Mouse (Mus musculus) lung, postnatal 25 days (tissue): Measurements from ENCODE around the gene Fau.

ENCODE experiments used
- DNase-seq: peaks from one replicate; pipeline ENCODE4 v3.0.0; 2022; ENCODE audit warnings: low spot score

The Fau gene

GRCm38 (mm10) chr19:6045366-6046293 is 12.0 kb upstream of the Fau start:
- peak; percentile 53 for DNase-seq

GRCm38 (mm10) chr19:6046294-6047153 is 11.1 kb upstream of the Fau start, which contains the start of gene Syvn1:
Gene Syvn1 (plus strand): TSS chr19:6046576.
- peak; percentile 96 for DNase-seq

GRCm38 (mm10) chr19:6047154-6047898 is 10.3 kb upstream of the Fau start:
- DNase-seq: no peak

GRCm38 (mm10) chr19:6047899-6048166 is 9.8 kb upstream of the Fau start:
- DNase-seq: no peak

- DNase-seq: no peak
Measured at GRCm38 (mm10) chr19:6048681-6049410, 8.8 kb upstream of the Fau start.

GRCm38 (mm10) chr19:6052516-6052915 is 5.1 kb upstream of the Fau start:
- DNase-seq: no peak

GRCm38 (mm10) chr19:6054296-6054695 is 3.3 kb upstream of the Fau start:
- no peak for DNase-seq

- no peak for DNase-seq
Measured at GRCm38 (mm10) chr19:6056696-6057095, 948 bp upstream of the Fau start.

- DNase-seq: no peak
Measured at GRCm38 (mm10) chr19:6058513-6058912, 869 bp downstream of the Fau start.

GRCm38 (mm10) chr19:6058966-6059365 is 1.3 kb downstream of the Fau start:
- no peak for DNase-seq

- peak; percentile 97 for DNase-seq
Measured at GRCm38 (mm10) chr19:6061021-6061533, 3.4 kb downstream of the Fau start, which contains the start of gene Znhit2. Gene Znhit2 (plus strand): TSS chr19:6061192.

GRCm38 (mm10) chr19:6061641-6062302 is 4.1 kb downstream of the Fau start:
- peak; percentile 46 for DNase-seq

- DNase-seq: no peak
Measured at GRCm38 (mm10) chr19:6062418-6062817, 4.8 kb downstream of the Fau start.

GRCm38 (mm10) chr19:6063081-6063480 is 5.4 kb downstream of the Fau start:
- DNase-seq: no peak

- DNase-seq: no peak
Measured at GRCm38 (mm10) chr19:6066571-6066970, 8.9 kb downstream of the Fau start.

GRCm38 (mm10) chr19:6067011-6067723 is 9.5 kb downstream of the Fau start:
- DNase-seq: peak; percentile 79

GRCm38 (mm10) chr19:6067724-6068415 is 10.2 kb downstream of the Fau start, which contains the start of gene Tm7sf2:
Gene Tm7sf2 (minus strand): TSS chr19:6068373.
- peak; percentile 93 for DNase-seq

GRCm38 (mm10) chr19:6068951-6069350 is 11.3 kb downstream of the Fau start:
- no peak for DNase-seq

GRCm38 (mm10) chr19:6069851-6070250 is 12.2 kb downstream of the Fau start:
- no peak for DNase-seq
